ENCODE assay signal across 9 mouse cellular contexts in genomic region chr5:142581517-142581916, GRCm38 (mm10). TPM values are rescaled to one million over a fixed set of nuclear protein-coding genes. Genes with fewer than 3 reads are reported as not detected.
DNase-seq lines count a peak whose midpoint lies in the region; ATAC-seq and TF ChIP-seq lines count a peak whose summit lies in the region.
"Had no signal": no experiment of that assay in that cellular context is flagged by ENCODE, and none has a peak within 500 bp of the region (broad histone marks: within the 10 kb centered on the region; RNA-seq: fewer than 3 reads in every experiment).

No protein-coding gene starts in this region.

- peak; percentile 65 for ATAC-seq in hindbrain, postnatal 0 days
- ATAC-seq in megakaryocyte-erythroid progenitor cell, adult 5-6 weeks (replicated peaks; ENCODE audit: low FRiP score, low TSS enrichment, poor library complexity, severe bottlenecking), result peak; percentile 76

- intact Hi-C loops in left cerebral cortex, postnatal 10 days (cut with DNase I), result loop anchor here (2.0 kb wide), 1 partner anchor 27 kb away; the partner anchor contains the start of gene Mmd2

- no peak overlapping the region for H3K4me2 ChIP-seq in hindbrain, postnatal 0 days (ENCODE audit: low read depth, low read length)

- no peak overlapping the region for H3K4me3 ChIP-seq in bone marrow macrophage, adult 2 months (ENCODE audit: insufficient read depth, low read length)
- no peak overlapping the region for H3K4me3 ChIP-seq in embryonic fibroblast, embryonic 13.5 days (ENCODE audit: insufficient read depth, low read length)
- H3K4me3 ChIP-seq in hindbrain, postnatal 0 days (ENCODE audit: low read length), result no peak overlapping the region

- no peak overlapping the region for H3K27ac ChIP-seq in bone marrow macrophage, adult 2 months (ENCODE audit: insufficient read depth, low read depth, low read length)
- H3K27ac ChIP-seq in embryonic fibroblast, embryonic 13.5 days (ENCODE audit: insufficient read depth, low read length), result no peak overlapping the region
- H3K27ac ChIP-seq in hindbrain, postnatal 0 days, result no peak overlapping the region; the same call in 1 of the 2 replicates

- no peaks in the 10 kb centered on the region for H3K27me3 ChIP-seq in hindbrain, postnatal 0 days (ENCODE audit: insufficient read depth, low read length)

- 12% methylated on average over 5 of the region's 5 CpGs for WGBS in hindbrain, postnatal 0 days

- no peak for TF ChIP-seq POLR2A in bone marrow macrophage, adult 2 months (IDR thresholded peaks at IDR 0.05; ENCODE audit: borderline replicate concordance, low read depth, low read length)
- no peak for TF ChIP-seq POLR2A in embryonic fibroblast, embryonic 13.5 days (IDR thresholded peaks at IDR 0.05; ENCODE audit: low read depth, low read length)

- no peaks in the 10 kb centered on the region for H3K9me3 ChIP-seq in hindbrain, postnatal 0 days (ENCODE audit: low read length)

- peak; percentile 87 for TF ChIP-seq CTCF in bone marrow macrophage, adult 2 months (IDR thresholded peaks at IDR 0.05; ENCODE audit: low read depth, low read length)
- TF ChIP-seq CTCF in embryonic fibroblast, embryonic 13.5 days (IDR thresholded peaks at IDR 0.05; ENCODE audit: borderline replicate concordance, insufficient read depth, low read length), result peak; percentile 66
- TF ChIP-seq CTCF in hindbrain, postnatal 0 days (IDR thresholded peaks at IDR 0.05; ENCODE audit: low read depth), result peak; percentile 95

- DNase-seq in adrenal gland, adult 18-20 months (ENCODE audit: low spot score in 2 of 2), result peak; percentile 35 to 48
- no peak for DNase-seq in adrenal gland, postnatal 4 days (ENCODE audit: low spot score in 2 of 2)
- DNase-seq in hindbrain, postnatal 0 days (ENCODE audit: low spot score), result peak; percentile 87
- peak; percentile 63 to 71 for DNase-seq in left cerebral cortex, postnatal 10 days (ENCODE audit: extremely low spot score in 1 of 2, low spot score in 2 of 2)
- peak; percentile 10 for DNase-seq in spleen, adult 12 weeks (ENCODE audit: low spot score)

- no peaks in the 10 kb centered on the region for H3K4me1 ChIP-seq in bone marrow macrophage, adult 2 months (ENCODE audit: control insufficient read depth, insufficient read depth, low read length)
- no peaks in the 10 kb centered on the region for H3K4me1 ChIP-seq in embryonic fibroblast, embryonic 13.5 days (ENCODE audit: control insufficient read depth, insufficient read depth, low read length)
- peaks cover 12% of the 10 kb centered on the region for H3K4me1 ChIP-seq in hindbrain, postnatal 0 days (ENCODE audit: insufficient read depth, low read length)

- H3K36me3 ChIP-seq in hindbrain, postnatal 0 days (ENCODE audit: insufficient read depth, low read length), result no peaks in the 10 kb centered on the region; the same call in 1 of the 2 replicates

- H3K9ac ChIP-seq in hindbrain, postnatal 0 days (replicated peaks; ENCODE audit: low read length), result no peak overlapping the region

RNA-seq across cellular contexts. Expression of gene Mmd2, which starts 27.1 kb away (rescaled TPM):
- 10 to 100 TPM; 46.2 to 55.8 TPM for total RNA-seq in adrenal gland, adult 18-20 months (2021)
- 10 to 100 TPM; 23.9 to 26.4 TPM for total RNA-seq in adrenal gland, postnatal 4 days (2021)
- polyA plus RNA-seq in bone marrow macrophage, adult 2 months (2012; ENCODE audit: insufficient read depth, insufficient read length, missing spikeins), result not detected in 2 replicates
- not detected in 2 replicates for polyA plus RNA-seq in embryonic fibroblast, embryonic 13.5 days (2011; ENCODE audit: insufficient read length, low read depth, missing spikeins)
- total RNA-seq in hindbrain, postnatal 0 days (2014; rRNA removed), result 171 and 182 TPM in 2 replicates
- 151 and 167 TPM in 2 replicates for polyA plus RNA-seq in hindbrain, postnatal 0 days (2015; fragmentation: Nextera tagmentation; extraction: Ambion mirVana)
- 100 to 1,000 TPM; 119 to 123 TPM for total RNA-seq in left cerebral cortex, postnatal 10 days (2021)
- total RNA-seq in megakaryocyte-erythroid progenitor cell, adult 5-6 weeks (2014; fragmentation: Nextera tagmentation), result not detected in 2 replicates
- total RNA-seq in megakaryocyte-erythroid progenitor cell, adult 5-6 weeks (2017), result not detected in 2 replicates
- total RNA-seq: neutrophil, adult 5-6 weeks had no signal

RNA-seq across cellular contexts. Expression of gene Radil, which starts 30.6 kb away (rescaled TPM):
- total RNA-seq in adrenal gland, adult 18-20 months (2021), result 1 to 10 TPM; 3.4 to 5.4 TPM
- 1 to 10 TPM; 2.6 to 4.4 TPM for total RNA-seq in adrenal gland, postnatal 4 days (2021)
- not detected in 2 replicates for polyA plus RNA-seq in bone marrow macrophage, adult 2 months (2012; ENCODE audit: insufficient read depth, insufficient read length, missing spikeins)
- polyA plus RNA-seq in embryonic fibroblast, embryonic 13.5 days (2011; ENCODE audit: insufficient read length, low read depth, missing spikeins), result 7.4 and 11.7 TPM in 2 replicates
- 17.7 and 20.0 TPM in 2 replicates for total RNA-seq in hindbrain, postnatal 0 days (2014; rRNA removed)
- polyA plus RNA-seq in hindbrain, postnatal 0 days (2015; fragmentation: Nextera tagmentation; extraction: Ambion mirVana), result 11.9 and 12.4 TPM in 2 replicates
- 10 to 100 TPM; 19.9 to 20.9 TPM for total RNA-seq in left cerebral cortex, postnatal 10 days (2021)
- total RNA-seq in megakaryocyte-erythroid progenitor cell, adult 5-6 weeks (2014; fragmentation: Nextera tagmentation), result not detected in 2 replicates
- not detected in 2 replicates for total RNA-seq in megakaryocyte-erythroid progenitor cell, adult 5-6 weeks (2017)
- total RNA-seq: neutrophil, adult 5-6 weeks had no signal

RNA-seq across cellular contexts. Expression of gene Wipi2, which starts 46.0 kb away (rescaled TPM):
- total RNA-seq in adrenal gland, adult 18-20 months (2021), result 100 to 1,000 TPM; 104 TPM
- 10 to 100 TPM; 88.7 to 93.0 TPM for total RNA-seq in adrenal gland, postnatal 4 days (2021)
- 29.9 and 31.6 TPM in 2 replicates for polyA plus RNA-seq in bone marrow macrophage, adult 2 months (2012; ENCODE audit: insufficient read depth, insufficient read length, missing spikeins)
- polyA plus RNA-seq in embryonic fibroblast, embryonic 13.5 days (2011; ENCODE audit: insufficient read length, low read depth, missing spikeins), result 56.8 and 59.9 TPM in 2 replicates
- total RNA-seq in hindbrain, postnatal 0 days (2014; rRNA removed), result 57.3 and 76.5 TPM in 2 replicates
- polyA plus RNA-seq in hindbrain, postnatal 0 days (2015; fragmentation: Nextera tagmentation; extraction: Ambion mirVana), result 40.0 and 43.3 TPM in 2 replicates
- 10 to 100 TPM; 79.9 to 87.7 TPM for total RNA-seq in left cerebral cortex, postnatal 10 days (2021)
- total RNA-seq in megakaryocyte-erythroid progenitor cell, adult 5-6 weeks (2014; fragmentation: Nextera tagmentation), result 33.6 and 35.8 TPM in 2 replicates
- total RNA-seq in megakaryocyte-erythroid progenitor cell, adult 5-6 weeks (2017), result 35.2 and 40.8 TPM in 2 replicates

RNA-seq across cellular contexts. Expression of gene Papolb, which starts 51.6 kb away (rescaled TPM):
- total RNA-seq in adrenal gland, adult 18-20 months (2021), result under 1 TPM; 0.10 TPM
- total RNA-seq in adrenal gland, postnatal 4 days (2021), result under 1 TPM; 0.11 to 0.25 TPM
- not detected in 2 replicates for polyA plus RNA-seq in bone marrow macrophage, adult 2 months (2012; ENCODE audit: insufficient read depth, insufficient read length, missing spikeins)
- polyA plus RNA-seq in embryonic fibroblast, embryonic 13.5 days (2011; ENCODE audit: insufficient read length, low read depth, missing spikeins), result 0.37 and 0.42 TPM in 2 replicates
- total RNA-seq in hindbrain, postnatal 0 days (2014; rRNA removed), result 0.32 and 0.37 TPM in 2 replicates
- polyA plus RNA-seq in hindbrain, postnatal 0 days (2015; fragmentation: Nextera tagmentation; extraction: Ambion mirVana), result 0.14 and 0.16 TPM in 2 replicates
- total RNA-seq in left cerebral cortex, postnatal 10 days (2021), result under 1 TPM; 0.87 to 0.88 TPM
- total RNA-seq in megakaryocyte-erythroid progenitor cell, adult 5-6 weeks (2014; fragmentation: Nextera tagmentation), result not detected in 2 replicates
- not detected in 2 replicates for total RNA-seq in megakaryocyte-erythroid progenitor cell, adult 5-6 weeks (2017)
- total RNA-seq: neutrophil, adult 5-6 weeks had no signal

Comparison
In these comparisons a context has a peak if more than half of its experiments do, and no peak if none do; other contexts are left out.
1. DNase-seq: peak in adrenal gland, adult 18-20 months (2 of 2), hindbrain, postnatal 0 days (single experiment), left cerebral cortex, postnatal 10 days (2 of 2) and spleen, adult 12 weeks (single experiment); none in adrenal gland, postnatal 4 days (0 of 2).
2. RNA of gene Mmd2, which starts 27.1 kb away (total RNA-seq): 171 to 182 TPM in hindbrain, postnatal 0 days, 119 to 123 TPM in left cerebral cortex, postnatal 10 days, 46.2 to 55.8 TPM in adrenal gland, adult 18-20 months and 23.9 to 26.4 TPM in adrenal gland, postnatal 4 days; not detected in megakaryocyte-erythroid progenitor cell, adult 5-6 weeks; every median in the first group is over 10 times any median in the second.
3. Peak in every context shown above with its lines, with median percentiles within 50 percentile points of each other: CTCF ChIP-seq.